Mouse (Mus musculus) brown adipose tissue, adult 24 weeks (tissue): ENCODE data around the gene Kcnn1. TPM values are rescaled to one million over a fixed set of nuclear protein-coding genes. Genes with fewer than 3 reads are reported as not detected.
"Not testable (repeated sequence)": the region's sequence is repeated elsewhere in the genome, so short reads cannot be mapped to it uniquely, and the experiment has no call there.

ENCODE experiments used
- H3K27ac ChIP-seq: fragments of 200-500 bp; replicated peaks from 2 replicates; pipeline ENCODE4 v1.5.1; 2012; ENCODE audit warnings: low read depth, mild to moderate bottlenecking, low read length
- H3K4me1 ChIP-seq: fragments of 200-500 bp; 2 replicates; pipeline ENCODE4 v1.6.1; 2012; ENCODE audit warnings: low read length, mixed read lengths; ENCODE audit not compliant: control insufficient read depth, insufficient read depth, insufficient read length
- H3K4me3 ChIP-seq: fragments of 200-500 bp; 2 replicates; pipeline ENCODE4 v1.5.1; 2012; ENCODE audit warnings: low read depth, mild to moderate bottlenecking, low read length, moderate library complexity; ENCODE audit not compliant: insufficient read depth
- polyA plus RNA-seq: library from polyadenylated mRNA; stranded (reverse); fragments of >200 nt; gene quantifications from 2 replicates; pipeline ENCODE4 v1.2.4, GENCODE M21; 2012; ENCODE audit not compliant: missing spikeins, insufficient read depth, insufficient read length

The Kcnn1 gene
- polyA plus RNA-seq, 1 experiment = 5.8 TPM

GRCm38 (mm10) chr8:70831517-70831916, 31.5 kb downstream of the Kcnn1 start:
- Histone ChIP-seq H3K4me3 (no peak overlapping the region), H3K27ac (no peak overlapping the region), H3K4me1 (peaks cover 10% of the 10 kb centered on the region; the same call in 1 of the 2 replicates)

DNA sequence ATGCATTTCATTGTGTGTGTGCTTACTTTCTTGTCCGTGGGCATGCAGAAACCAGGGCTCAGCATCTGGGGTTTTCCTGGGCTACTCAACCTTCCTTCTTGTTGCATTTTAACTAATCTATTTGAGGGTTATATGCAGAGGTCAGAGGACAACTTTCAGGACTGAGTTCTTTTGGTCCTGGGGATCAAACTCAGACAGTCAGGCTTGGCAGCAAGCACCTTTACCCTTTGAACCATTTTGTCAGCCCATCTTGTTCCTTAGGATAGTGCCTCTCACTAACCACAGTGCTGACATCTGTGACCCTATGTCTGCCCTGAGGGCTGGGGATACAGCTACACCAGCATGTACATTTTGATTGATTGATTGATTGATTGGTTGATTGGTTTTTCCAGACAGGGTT, 35.3 kb downstream of the Kcnn1 start:
- Histone ChIP-seq H3K27ac (no peak overlapping the region), H3K4me3 (no peak overlapping the region), H3K4me1 (no peaks in the 10 kb centered on the region)

- Histone ChIP-seq H3K27ac (no peak overlapping the region), H3K4me3 (no peak overlapping the region), H3K4me1 (no peaks in the 10 kb centered on the region)
Measured at GRCm38 (mm10) chr8:70827010-70827409, 36.0 kb downstream of the Kcnn1 start.

DNA sequence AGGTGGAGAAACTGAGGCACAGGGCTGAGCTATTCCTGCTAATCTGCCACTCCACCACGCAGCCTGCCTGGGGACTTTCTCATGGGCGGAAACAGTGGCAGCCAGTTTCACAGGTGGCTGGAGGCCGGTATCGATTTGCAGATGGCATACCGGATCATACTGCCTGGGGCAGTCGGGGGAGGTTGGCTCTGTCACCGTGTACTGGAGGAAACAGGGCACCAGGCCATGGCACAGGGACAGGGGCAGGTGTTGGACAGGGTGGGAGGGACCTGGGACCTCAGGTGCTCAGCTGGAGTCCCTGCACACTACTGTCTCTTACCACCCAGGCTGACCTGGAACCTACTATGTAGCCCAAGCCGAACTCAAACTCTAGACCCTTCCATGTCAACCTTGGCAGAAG, 37.2 kb downstream of the Kcnn1 start:
- Histone ChIP-seq H3K4me3 (no peak overlapping the region), H3K27ac (no peak overlapping the region), H3K4me1 (no peaks in the 10 kb centered on the region)

- no peak overlapping the region for H3K4me3 ChIP-seq
- no peak overlapping the region for H3K27ac ChIP-seq
- no peaks in the 10 kb centered on the region for H3K4me1 ChIP-seq
Measured at GRCm38 (mm10) chr8:70823802-70824201, 39.3 kb downstream of the Kcnn1 start.

DNA sequence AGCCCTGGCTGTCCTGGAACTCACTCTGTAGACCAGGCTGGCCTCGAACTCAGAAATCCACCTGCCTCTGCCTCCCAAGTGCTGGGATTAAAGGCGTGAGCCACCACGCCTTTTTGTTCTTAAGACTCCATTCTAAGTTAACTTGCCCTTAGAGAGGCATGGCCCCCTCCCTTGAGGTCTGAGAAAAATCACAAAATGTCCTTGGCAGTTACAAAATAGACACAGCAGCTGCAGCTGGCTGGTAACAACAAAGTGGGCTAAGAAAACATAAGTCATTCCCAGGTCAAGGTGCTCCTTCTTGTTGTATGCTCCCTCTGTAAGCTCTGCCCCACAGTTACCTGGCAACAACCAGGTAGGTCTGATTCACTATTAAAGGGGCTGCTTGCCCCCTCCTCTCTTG, 40.5 kb downstream of the Kcnn1 start:
- not testable (repeated sequence) for H3K27ac ChIP-seq, H3K4me1 ChIP-seq

GRCm38 (mm10) chr8:70821992-70822391, 41.1 kb downstream of the Kcnn1 start:
- no peaks in the 10 kb centered on the region; the same call in 1 of the 2 replicates for H3K4me1 ChIP-seq
- no peak overlapping the region for H3K27ac ChIP-seq
- no peak overlapping the region for H3K4me3 ChIP-seq

More for the DNA sequence above, 40.5 kb downstream of the Kcnn1 start:
- H3K4me3 ChIP-seq = not testable (repeated sequence)

DNA sequence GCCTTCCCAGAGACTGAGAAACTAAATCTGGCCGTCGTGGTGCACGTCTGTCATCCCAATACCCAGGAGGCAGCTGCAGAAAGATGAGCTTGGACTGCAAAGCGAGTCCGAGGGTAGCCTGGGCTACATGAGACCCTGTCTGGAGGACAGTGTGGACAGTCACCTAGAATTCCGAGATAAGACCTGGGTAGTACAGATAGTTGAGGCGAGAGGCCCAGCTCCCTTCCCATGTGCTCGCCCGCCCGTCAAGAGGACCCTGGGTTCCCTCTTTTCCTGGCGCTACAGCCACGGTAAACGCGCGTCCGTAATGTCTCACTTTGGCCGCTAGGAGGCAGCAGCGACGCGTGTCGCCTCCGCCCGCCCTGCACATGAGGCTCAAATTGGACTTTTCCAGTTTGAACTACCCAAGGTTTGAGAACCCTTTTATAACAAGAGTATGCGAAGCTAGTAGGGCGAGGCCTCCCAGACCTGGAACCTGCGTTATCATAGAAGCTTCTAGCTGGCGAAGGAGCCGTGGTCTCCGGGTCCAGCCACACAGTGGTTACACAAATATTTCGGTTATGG, 41.6 kb downstream of the Kcnn1 start:
- Histone ChIP-seq H3K27ac (no peak overlapping the region), H3K4me1 (no peaks in the 10 kb centered on the region; the same call in 1 of the 2 replicates), H3K4me3 (no peak overlapping the region)

GRCm38 (mm10) chr8:70820101-70820935, 42.7 kb downstream of the Kcnn1 start:
- Histone ChIP-seq H3K4me3 (peak overlapping the region; percentile 48), H3K27ac (no peak overlapping the region), H3K4me1 (no peaks in the 10 kb centered on the region; the same call in 1 of the 2 replicates)

DNA sequence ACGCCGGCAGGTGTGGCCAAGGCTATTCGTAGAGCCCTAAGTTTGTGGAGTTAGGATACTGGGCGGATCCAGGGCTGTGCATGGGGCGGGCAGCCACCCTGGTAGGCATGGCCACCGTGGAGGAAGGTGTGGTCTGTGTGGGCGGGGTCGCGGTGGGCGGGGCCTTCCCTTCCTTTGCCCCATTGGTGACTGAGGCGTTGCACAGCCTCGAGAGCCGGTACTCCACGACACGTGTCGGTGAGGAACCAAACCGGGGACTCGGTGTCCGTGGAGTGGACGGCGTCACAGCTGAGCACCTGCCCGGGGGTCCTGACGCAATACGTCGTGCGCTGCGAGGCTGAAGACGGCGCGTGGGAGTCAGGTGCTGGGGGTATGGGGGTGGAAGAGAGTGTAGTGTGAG, 46.4 kb downstream of the Kcnn1 start:
- no peaks in the 10 kb centered on the region; the same call in 1 of the 2 replicates for H3K4me1 ChIP-seq
- H3K4me3 ChIP-seq = no peak overlapping the region
- no peak overlapping the region for H3K27ac ChIP-seq

DNA sequence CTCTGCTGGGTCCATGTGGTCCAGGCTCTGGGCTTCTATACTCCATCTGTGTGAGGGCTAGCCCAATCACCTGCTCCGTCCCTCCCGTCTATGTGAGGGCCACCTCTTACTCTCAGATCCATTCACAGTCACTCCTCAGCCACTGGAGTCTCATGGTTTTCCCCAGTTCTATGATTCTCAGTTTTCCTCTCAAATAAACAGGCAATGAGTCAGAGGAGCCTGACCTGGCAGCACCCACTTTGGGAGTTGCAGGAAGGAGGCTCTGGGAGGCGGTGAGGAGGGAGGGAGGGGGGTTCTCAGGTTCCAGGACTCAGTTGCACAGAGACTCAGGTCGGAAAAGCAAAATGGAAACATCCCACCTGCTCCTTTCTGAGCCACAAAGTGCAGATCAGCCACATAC, 50.2 kb downstream of the Kcnn1 start:
- Histone ChIP-seq H3K4me1 (no peaks in the 10 kb centered on the region; the same call in 1 of the 2 replicates), H3K4me3 (no peak overlapping the region), H3K27ac (no peak overlapping the region)

DNA sequence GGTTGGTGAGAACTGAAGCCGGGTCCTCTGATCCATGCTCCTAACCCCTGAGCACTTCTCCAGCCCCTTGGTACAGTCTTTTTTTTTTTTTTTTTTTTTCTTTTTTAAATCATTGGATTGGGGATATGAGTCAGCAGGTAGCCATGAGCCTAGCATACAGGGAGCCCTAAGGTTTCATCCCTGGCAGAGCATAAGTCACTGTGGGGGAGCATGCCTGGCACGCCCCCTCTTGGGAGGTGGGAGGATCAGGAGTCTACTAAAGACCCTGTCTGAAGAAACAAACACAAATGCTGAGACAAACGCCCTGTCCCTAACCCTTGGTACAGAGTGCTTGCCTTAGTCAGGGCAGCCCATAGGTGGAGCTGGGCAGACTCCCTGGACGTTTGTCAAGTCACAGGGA, 51.0 kb downstream of the Kcnn1 start:
- no peak overlapping the region for H3K27ac ChIP-seq
- no peak overlapping the region for H3K4me3 ChIP-seq
- no peaks in the 10 kb centered on the region; the same call in 1 of the 2 replicates for H3K4me1 ChIP-seq

- no peaks in the 10 kb centered on the region for H3K4me1 ChIP-seq
- no peak overlapping the region for H3K27ac ChIP-seq
- H3K4me3 ChIP-seq = no peak overlapping the region
Measured at GRCm38 (mm10) chr8:70810962-70811680, 51.9 kb downstream of the Kcnn1 start.

- H3K27ac ChIP-seq = no peak overlapping the region
- no peak overlapping the region for H3K4me3 ChIP-seq
- no peaks in the 10 kb centered on the region for H3K4me1 ChIP-seq
Measured at GRCm38 (mm10) chr8:70808955-70809701, 53.9 kb downstream of the Kcnn1 start.

DNA sequence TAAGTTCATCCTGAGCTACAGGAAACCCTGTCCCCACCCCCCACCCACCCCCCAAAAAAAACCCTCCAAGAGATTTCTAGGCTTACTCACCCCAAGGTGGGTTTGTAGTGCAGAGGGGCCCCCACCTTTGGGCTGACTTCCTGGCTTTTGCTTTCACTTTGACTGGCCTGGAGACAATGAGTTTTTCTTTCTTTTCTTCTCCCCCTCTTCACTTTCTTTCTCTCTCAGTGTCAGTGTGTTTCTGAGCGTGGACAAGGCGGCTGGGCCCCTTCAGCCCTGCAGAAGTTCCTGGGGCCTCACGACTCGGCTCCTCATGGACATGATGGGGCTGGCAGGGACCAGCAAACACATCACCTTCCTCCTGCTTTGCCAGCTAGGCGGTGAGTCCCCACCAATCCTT, 54.8 kb downstream of the Kcnn1 start, which contains the start of gene Il12rb1:
Gene Il12rb1 (plus strand): TSS at position 211 of the 400 bp plus-strand sequence.
- no peak within 1 kb of the TSS for H3K27ac ChIP-seq
- no peak within 1 kb of the TSS for H3K4me3 ChIP-seq
- H3K4me1 ChIP-seq = no peaks in the 10 kb centered on the region
